Mouse (Mus musculus): ENCODE data around the gene Tnp1. TPM values are rescaled to one million over a fixed set of nuclear protein-coding genes. Genes with fewer than 3 reads are reported as not detected.

The Tnp1 gene
- polyA plus RNA-seq (2012; ENCODE audit: insufficient read depth, insufficient read length, missing spikeins), result not detected in 2 replicates

- no peak within 1 kb of the TSS for H3K4me3 ChIP-seq (ENCODE audit: insufficient read depth, low read depth, low read length)
- H3K27ac ChIP-seq (replicated peaks; ENCODE audit: low read depth, low read length), result no peak within 1 kb of the TSS
- H3K4me1 ChIP-seq (ENCODE audit: control insufficient read depth, insufficient read depth, insufficient read length, low read length), result no peaks in the 10 kb centered on the region
Observed at GRCm38 (mm10) chr1:73015731-73016130, at the start of gene Tnp1. TSS of gene Tnp1 (minus strand) at chr1:73015909.

- Histone ChIP-seq H3K4me1 (ENCODE audit: control insufficient read depth, insufficient read depth, insufficient read length, low read length) (no peaks in the 10 kb centered on the region), H3K4me3 (ENCODE audit: insufficient read depth, low read depth, low read length) (no peak overlapping the region), H3K27ac (replicated peaks; ENCODE audit: low read depth, low read length) (no peak overlapping the region)
Observed at GRCm38 (mm10) chr1:73064336-73064735, 48.6 kb upstream of the Tnp1 start.

- H3K27ac ChIP-seq (replicated peaks; ENCODE audit: low read depth, low read length), result no peak overlapping the region
- no peaks in the 10 kb centered on the region for H3K4me1 ChIP-seq (ENCODE audit: control insufficient read depth, insufficient read depth, insufficient read length, low read length)
- H3K4me3 ChIP-seq (ENCODE audit: insufficient read depth, low read depth, low read length), result no peak overlapping the region
Observed at GRCm38 (mm10) chr1:73061491-73062233, 46.0 kb upstream of the Tnp1 start.

GRCm38 (mm10) chr1:73060271-73060670, 44.6 kb upstream of the Tnp1 start:
- Histone ChIP-seq H3K4me3 (ENCODE audit: insufficient read depth, low read depth, low read length) (no peak overlapping the region), H3K4me1 (ENCODE audit: control insufficient read depth, insufficient read depth, insufficient read length, low read length) (no peaks in the 10 kb centered on the region), H3K27ac (replicated peaks; ENCODE audit: low read depth, low read length) (no peak overlapping the region)

- Histone ChIP-seq H3K4me3 (ENCODE audit: insufficient read depth, low read depth, low read length) (no peak overlapping the region), H3K27ac (replicated peaks; ENCODE audit: low read depth, low read length) (no peak overlapping the region), H3K4me1 (ENCODE audit: control insufficient read depth, insufficient read depth, insufficient read length, low read length) (no peaks in the 10 kb centered on the region)
Observed at GRCm38 (mm10) chr1:73056266-73057001, 40.7 kb upstream of the Tnp1 start.

- no peak overlapping the region for H3K4me3 ChIP-seq (ENCODE audit: insufficient read depth, low read depth, low read length)
- no peak overlapping the region for H3K27ac ChIP-seq (replicated peaks; ENCODE audit: low read depth, low read length)
- H3K4me1 ChIP-seq (ENCODE audit: control insufficient read depth, insufficient read depth, insufficient read length, low read length), result no peaks in the 10 kb centered on the region
Observed at GRCm38 (mm10) chr1:73055820-73056219, 40.1 kb upstream of the Tnp1 start.

GRCm38 (mm10) chr1:73055206-73055605, 39.5 kb upstream of the Tnp1 start:
- Histone ChIP-seq H3K4me1 (ENCODE audit: control insufficient read depth, insufficient read depth, insufficient read length, low read length) (no peaks in the 10 kb centered on the region), H3K27ac (replicated peaks; ENCODE audit: low read depth, low read length) (no peak overlapping the region), H3K4me3 (ENCODE audit: insufficient read depth, low read depth, low read length) (no peak overlapping the region)

GRCm38 (mm10) chr1:73053545-73054326, 38.0 kb upstream of the Tnp1 start:
- Histone ChIP-seq H3K4me3 (ENCODE audit: insufficient read depth, low read depth, low read length) (no peak overlapping the region), H3K4me1 (ENCODE audit: control insufficient read depth, insufficient read depth, insufficient read length, low read length) (no peaks in the 10 kb centered on the region), H3K27ac (replicated peaks; ENCODE audit: low read depth, low read length) (no peak overlapping the region)

GRCm38 (mm10) chr1:73046896-73047672, 31.4 kb upstream of the Tnp1 start:
- Histone ChIP-seq H3K4me1 (ENCODE audit: control insufficient read depth, insufficient read depth, insufficient read length, low read length) (no peaks in the 10 kb centered on the region), H3K27ac (replicated peaks; ENCODE audit: low read depth, low read length) (no peak overlapping the region), H3K4me3 (ENCODE audit: insufficient read depth, low read depth, low read length) (no peak overlapping the region)

GRCm38 (mm10) chr1:73045948-73046685, 30.4 kb upstream of the Tnp1 start:
- no peaks in the 10 kb centered on the region for H3K4me1 ChIP-seq (ENCODE audit: control insufficient read depth, insufficient read depth, insufficient read length, low read length)
- no peak overlapping the region for H3K4me3 ChIP-seq (ENCODE audit: insufficient read depth, low read depth, low read length)
- H3K27ac ChIP-seq (replicated peaks; ENCODE audit: low read depth, low read length), result no peak overlapping the region

- Histone ChIP-seq H3K27ac (replicated peaks; ENCODE audit: low read depth, low read length) (no peak overlapping the region), H3K4me3 (ENCODE audit: insufficient read depth, low read depth, low read length) (no peak overlapping the region), H3K4me1 (ENCODE audit: control insufficient read depth, insufficient read depth, insufficient read length, low read length) (no peaks in the 10 kb centered on the region)
Observed at GRCm38 (mm10) chr1:73043671-73044070, 28.0 kb upstream of the Tnp1 start.

GRCm38 (mm10) chr1:73040691-73041425, 25.1 kb upstream of the Tnp1 start:
- H3K4me1 ChIP-seq (ENCODE audit: control insufficient read depth, insufficient read depth, insufficient read length, low read length), result no peaks in the 10 kb centered on the region
- H3K27ac ChIP-seq (replicated peaks; ENCODE audit: low read depth, low read length), result no peak overlapping the region
- H3K4me3 ChIP-seq (ENCODE audit: insufficient read depth, low read depth, low read length), result no peak overlapping the region

- Histone ChIP-seq H3K4me1 (ENCODE audit: control insufficient read depth, insufficient read depth, insufficient read length, low read length) (no peaks in the 10 kb centered on the region), H3K27ac (replicated peaks; ENCODE audit: low read depth, low read length) (no peak overlapping the region), H3K4me3 (ENCODE audit: insufficient read depth, low read depth, low read length) (no peak overlapping the region)
Observed at GRCm38 (mm10) chr1:73038532-73038931, 22.8 kb upstream of the Tnp1 start.

GRCm38 (mm10) chr1:73036536-73036935, 20.8 kb upstream of the Tnp1 start:
- Histone ChIP-seq H3K27ac (replicated peaks; ENCODE audit: low read depth, low read length) (no peak overlapping the region), H3K4me3 (ENCODE audit: insufficient read depth, low read depth, low read length) (no peak overlapping the region), H3K4me1 (ENCODE audit: control insufficient read depth, insufficient read depth, insufficient read length, low read length) (no peaks in the 10 kb centered on the region)

Data from brown adipose tissue, adult 24 weeks (tissue).